Mouse (Mus musculus): ENCODE measurements around the gene Ctrc. TPM values are rescaled to one million over a fixed set of nuclear protein-coding genes. Genes with fewer than 3 reads are reported as not detected.

Ctrc gene
- not detected for total RNA-seq (2021)

DNA sequence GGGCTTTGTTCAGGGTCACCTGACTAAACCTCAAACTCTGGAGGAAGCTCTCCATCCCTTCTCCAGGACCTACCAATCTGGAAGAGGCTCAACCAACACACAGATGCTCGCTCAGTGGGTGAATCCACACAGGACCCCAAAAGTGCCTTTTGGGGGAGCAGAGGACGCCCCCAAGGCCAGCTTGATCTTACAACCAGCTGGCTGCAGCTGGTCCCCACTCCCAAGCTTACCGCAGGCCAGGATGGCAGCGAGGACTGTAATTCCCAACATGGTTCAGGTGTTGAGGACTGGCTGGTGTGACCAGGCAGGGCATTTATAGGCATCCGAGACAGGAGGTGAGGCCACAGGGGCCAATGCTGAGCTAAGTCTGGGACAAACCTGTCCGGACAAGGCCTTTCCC, at the start of gene Ctrc:
Gene Ctrc (minus strand): TSS at position 361 of the 400 bp plus-strand sequence.
- no peak for DNase-seq

- DNase-seq = peak in 1 of 2 experiments; percentile 36
Observed at GRCm38 (mm10) chr4:141895772-141896171, 49.6 kb upstream of the Ctrc start.

GRCm38 (mm10) chr4:141893157-141893784, 47.1 kb upstream of the Ctrc start:
- DNase-seq = no peak

DNA sequence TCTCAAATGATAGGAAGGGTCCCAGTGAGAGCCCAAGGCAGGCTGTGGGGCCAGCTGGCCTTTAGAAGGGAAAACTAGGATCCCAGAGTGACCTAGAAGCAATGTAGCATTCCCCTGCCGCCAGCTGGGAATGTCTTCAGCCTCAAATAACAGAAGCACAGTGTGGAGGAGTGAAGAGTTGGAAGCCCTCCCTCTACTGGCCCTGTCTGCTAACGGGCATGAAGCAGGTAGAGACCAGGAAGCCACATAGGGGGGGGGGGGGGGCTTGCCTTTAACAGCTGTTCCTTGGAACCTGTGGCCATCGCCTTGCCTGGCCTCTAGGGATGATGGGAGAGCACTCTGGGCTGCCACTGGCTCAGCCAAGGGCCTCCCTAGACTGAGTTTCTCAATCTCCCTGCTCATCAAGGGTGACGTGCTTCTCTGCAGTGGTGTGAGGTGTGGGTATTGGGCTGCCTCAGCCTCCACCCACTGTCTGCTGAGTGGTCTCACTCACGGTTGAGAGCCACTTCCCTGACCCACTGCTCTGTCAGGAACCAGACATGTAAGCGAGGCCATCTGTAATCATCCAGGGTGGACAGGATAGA, 40.3 kb upstream of the Ctrc start:
- DNase-seq = no peak

DNA sequence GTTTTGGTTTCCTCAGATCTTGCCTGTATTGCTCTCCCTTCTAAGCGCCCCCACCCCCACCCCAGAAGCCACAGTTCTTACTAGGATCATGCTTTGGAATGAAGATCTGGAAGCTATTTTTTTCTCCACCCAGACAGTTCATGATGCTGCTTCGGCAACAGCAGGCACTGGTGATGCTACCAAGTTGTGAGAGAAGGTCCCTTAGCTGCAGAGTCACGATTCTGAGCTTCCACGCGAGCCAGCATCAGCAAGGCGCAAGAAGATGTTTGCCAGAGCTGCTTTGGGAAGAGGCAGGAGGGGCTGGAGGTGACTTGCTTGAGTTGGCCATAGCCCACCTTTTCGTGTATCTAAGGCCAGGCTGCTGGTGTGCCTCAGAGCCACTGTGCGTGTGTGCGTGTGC, 39.3 kb upstream of the Ctrc start:
- no peak for DNase-seq

GRCm38 (mm10) chr4:141882858-141883257, 36.7 kb upstream of the Ctrc start:
- DNase-seq = no peak

DNA sequence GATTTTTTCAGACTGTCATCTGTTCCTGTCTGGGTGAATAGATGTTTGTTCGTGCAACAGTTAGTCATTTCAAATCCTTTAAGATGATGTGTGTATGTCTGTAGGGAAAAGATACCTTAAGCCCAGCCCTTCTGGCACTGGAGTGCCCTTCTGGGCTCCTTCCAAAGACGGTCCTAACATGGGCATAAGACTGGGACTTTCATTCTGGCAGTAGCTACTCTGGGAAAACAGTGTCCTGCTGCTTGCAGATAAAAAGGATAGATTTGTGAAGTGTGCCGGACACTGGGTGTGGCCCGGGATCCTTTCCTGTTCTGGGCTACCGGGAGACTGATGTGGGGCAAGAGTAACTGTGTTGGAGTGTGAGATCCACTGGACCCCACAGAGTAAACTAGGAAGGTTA, 35.8 kb upstream of the Ctrc start:
- DNase-seq = no peak

DNA sequence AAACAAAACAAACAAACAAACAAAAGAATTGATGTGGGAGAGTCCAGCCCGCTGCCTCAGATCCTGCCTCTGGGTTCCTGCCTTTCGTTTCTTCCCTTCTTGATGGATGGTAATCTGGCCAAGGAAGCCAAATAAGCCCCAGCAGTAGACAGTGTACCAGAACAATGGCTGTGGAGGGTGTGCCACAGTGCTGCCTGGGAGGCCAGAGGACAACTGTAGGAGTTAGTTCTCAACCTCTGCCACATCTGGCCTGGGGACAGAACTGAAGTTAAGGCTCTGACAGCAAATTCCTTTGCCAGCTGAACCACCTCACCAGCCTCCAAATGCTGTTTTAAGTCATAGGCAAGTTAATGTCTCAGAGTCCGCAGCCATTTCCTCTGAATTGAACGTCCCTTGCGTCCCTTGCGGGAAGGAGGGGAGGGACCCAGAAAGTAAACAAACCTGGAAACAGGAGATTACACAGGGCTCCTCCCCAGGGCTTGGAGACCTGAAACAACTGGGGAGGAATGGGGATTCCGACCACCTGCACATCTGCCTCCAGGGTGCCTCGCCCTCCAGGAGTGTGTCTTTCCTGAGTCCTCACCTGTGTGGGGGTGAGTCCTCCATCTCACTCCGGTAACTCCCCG, 35.2 kb upstream of the Ctrc start:
- no peak for DNase-seq

- DNase-seq = no peak
Observed at GRCm38 (mm10) chr4:141879875-141880274, 33.7 kb upstream of the Ctrc start.

- no peak for DNase-seq
Observed at GRCm38 (mm10) chr4:141879074-141879473, 32.9 kb upstream of the Ctrc start.

DNA sequence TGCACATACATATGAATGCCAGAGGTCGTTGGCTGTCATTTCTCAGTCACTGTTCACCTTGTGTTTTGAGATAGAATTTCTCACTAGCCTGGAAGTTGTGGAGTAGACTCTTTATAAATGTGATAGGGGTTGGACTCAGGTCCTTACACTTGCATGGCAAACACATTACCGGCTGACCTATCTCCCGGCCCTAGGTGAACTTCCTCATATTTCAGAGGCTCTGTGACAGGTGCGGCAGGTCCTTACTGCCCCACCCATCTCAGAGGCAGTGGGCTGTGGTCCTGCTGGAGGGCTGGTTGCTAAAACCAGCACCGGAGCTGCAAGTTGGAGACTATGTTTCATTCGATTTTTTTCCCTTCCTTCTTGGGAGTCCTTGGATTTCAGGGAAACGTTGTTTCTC, 32.5 kb upstream of the Ctrc start:
- no peak for DNase-seq

DNA sequence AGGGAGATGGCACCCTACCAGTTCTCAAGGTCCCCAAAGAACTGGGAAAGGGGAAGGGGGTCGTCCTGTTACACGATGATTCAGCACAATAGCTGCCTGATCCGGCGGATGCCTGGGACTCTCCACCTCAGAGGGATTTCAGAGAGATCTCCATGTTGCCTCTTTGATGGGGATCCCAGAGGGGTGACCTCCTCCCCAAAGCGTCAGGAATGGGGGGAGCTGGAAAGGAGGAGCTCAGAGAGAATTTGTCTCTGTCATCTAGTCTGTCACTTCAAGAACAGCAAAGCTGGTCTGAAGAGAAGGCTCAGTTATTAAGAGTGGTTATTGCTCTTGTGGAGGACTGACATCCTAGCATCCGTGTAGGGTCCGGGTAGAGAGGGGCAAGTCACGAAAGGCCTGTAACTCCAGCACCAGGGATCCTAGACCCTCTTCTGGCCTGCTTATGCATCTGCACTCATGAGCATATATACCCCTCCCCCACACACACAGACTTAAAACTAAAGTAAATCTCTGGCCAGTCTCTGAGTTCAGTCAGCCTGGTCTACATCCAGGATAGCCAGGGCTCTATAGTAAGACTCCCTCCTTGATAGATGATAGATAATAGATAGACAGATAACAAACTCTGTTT, 29.4 kb upstream of the Ctrc start:
- DNase-seq = no peak

GRCm38 (mm10) chr4:141874601-141875460, 28.7 kb upstream of the Ctrc start, which contains the start of gene Efhd2:
Efhd2 (minus strand) TSS chr4:141874920.
- DNase-seq = peak; percentile 78 to 81

GRCm38 (mm10) chr4:141874111-141874600, 28.0 kb upstream of the Ctrc start:
- no peak for DNase-seq

DNA sequence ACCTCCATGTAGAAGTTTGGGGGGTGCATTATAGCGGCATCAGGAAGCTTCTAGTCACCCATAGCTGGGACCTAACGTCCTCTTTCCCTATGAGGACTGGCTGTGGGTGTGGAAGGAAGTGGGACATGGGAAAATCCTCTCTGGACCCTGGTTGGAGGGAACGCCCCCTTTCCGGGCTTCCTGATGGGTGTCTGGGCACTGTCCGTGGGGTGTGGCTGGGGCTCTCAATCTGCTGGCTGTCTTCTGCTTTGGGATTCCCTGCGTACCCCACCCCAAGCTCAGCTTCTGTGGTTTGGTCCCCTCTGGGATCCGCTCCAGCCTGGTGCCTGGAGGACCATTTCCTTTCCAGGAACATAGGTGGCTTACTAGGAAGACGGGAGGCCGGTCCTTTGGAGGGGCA, 26.8 kb upstream of the Ctrc start:
- no peak for DNase-seq

GRCm38 (mm10) chr4:141871909-141872308, 25.8 kb upstream of the Ctrc start:
- DNase-seq = peak in 1 of 2 experiments; percentile 79

- DNase-seq = no peak
Observed at GRCm38 (mm10) chr4:141871333-141871725, 25.2 kb upstream of the Ctrc start.

DNA sequence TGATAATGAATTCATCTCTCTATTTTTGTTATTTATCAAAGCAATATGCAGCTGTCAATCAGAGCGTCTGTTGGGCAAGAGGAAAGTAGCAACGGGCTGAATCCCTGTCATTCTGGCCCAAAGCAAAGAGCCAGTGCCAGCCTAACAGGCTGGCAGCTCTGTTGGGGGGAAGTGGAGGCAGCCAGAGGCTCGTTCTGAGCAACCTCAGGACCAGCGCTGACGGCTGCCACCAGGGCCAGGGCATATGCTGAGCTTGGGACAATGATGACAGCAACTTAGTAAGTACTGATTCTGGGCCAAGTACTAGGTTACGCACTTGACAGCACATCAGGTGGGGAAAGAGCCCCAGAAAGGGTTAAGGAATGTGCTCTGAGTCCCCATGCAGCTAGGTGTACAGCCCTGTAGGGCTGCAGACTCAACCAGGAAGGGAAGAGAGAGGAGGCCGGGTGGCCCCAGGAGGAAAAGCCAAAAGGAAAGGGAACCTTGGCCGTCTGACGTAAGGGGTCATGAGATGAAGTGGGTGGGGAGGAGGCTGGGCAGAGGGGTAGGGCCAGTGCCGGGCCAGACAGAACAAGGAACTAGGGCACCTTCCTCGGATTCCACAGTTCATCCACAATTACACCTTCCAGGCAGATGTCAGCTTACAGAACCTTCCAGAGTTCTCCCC, 24.6 kb upstream of the Ctrc start:
- DNase-seq = no peak

GRCm38 (mm10) chr4:141869436-141870215, 23.5 kb upstream of the Ctrc start:
- no peak for DNase-seq

DNA sequence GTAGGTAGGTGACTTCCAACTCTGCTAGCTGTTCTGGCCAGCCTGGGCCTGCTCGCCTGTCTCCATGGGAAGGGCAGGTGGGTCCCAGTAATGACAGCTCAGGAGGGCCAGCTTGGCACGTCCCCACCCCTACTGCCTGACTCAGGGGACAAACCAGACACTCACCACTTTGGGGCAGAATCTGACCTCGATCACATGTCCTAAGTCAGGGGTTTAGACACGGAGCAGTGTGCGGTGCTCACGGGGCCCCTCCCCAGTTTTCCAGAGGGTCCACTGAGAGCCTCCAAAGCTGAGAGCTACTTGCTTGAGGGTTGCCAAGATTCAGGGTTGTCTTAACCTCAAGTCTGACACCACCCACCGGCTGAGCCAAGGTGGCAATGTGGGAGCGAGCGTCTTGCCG, 21.9 kb upstream of the Ctrc start:
- DNase-seq = no peak

GRCm38 (mm10) chr4:141867498-141867897, 21.3 kb upstream of the Ctrc start:
- no peak for DNase-seq
